Mouse (Mus musculus) ES-Bruce4 (cell line): ENCODE results near the gene Herc4.
"Not testable (repeated sequence)": the region's sequence is repeated elsewhere in the genome, so short reads cannot be mapped to it uniquely, and the experiment has no call there.

Experiments used
- CTCF ChIP-seq: IDR thresholded peaks from one replicate; pipeline ENCODE4 v1.8.1; 2011; ENCODE audit warnings: low read depth, low read length
- POLR2A ChIP-seq: IDR thresholded peaks from one replicate; pipeline ENCODE4 v1.8.1; 2011; ENCODE audit warnings: low read length; ENCODE audit not compliant: insufficient read depth

GRCm38 (mm10) chr10:63351099-63351498, 107.5 kb downstream of the Herc4 start:
- not testable (repeated sequence) for TF ChIP-seq CTCF, POLR2A
